Mouse (Mus musculus) hindbrain, postnatal 0 days (tissue): ENCODE data around the gene Cfap57. TPM values are rescaled to one million over a fixed set of nuclear protein-coding genes. Genes with fewer than 3 reads are reported as not detected.
"Not testable (repeated sequence)": the region's sequence is repeated elsewhere in the genome, so short reads cannot be mapped to it uniquely, and the experiment has no call there.

Experiments
- ATAC-seq: fragments of 200-750 bp; cut with Nextera tagmentation; 2 replicates; pipeline ENCODE4 v1.8.0; 2017; ENCODE audit warnings: mild to moderate bottlenecking, moderate TSS enrichment, moderate library complexity
- DNase-seq: peaks from one replicate; pipeline ENCODE4 v3.0.0-alpha.2; 2015; ENCODE audit warnings: low spot score
- H3K27ac ChIP-seq: fragments of 300-500 bp; sonication (generic); 2 replicates; pipeline ENCODE4 v1.5.1; 2014; ENCODE audit warnings: mild to moderate bottlenecking
- H3K27me3 ChIP-seq: fragments of 300-500 bp; sonication (generic); 2 replicates; pipeline ENCODE4 v1.6.1; 2014; ENCODE audit warnings: low read length, mixed read lengths; ENCODE audit not compliant: insufficient read depth
- H3K36me3 ChIP-seq: fragments of 300-500 bp; sonication (generic); 2 replicates; pipeline ENCODE4 v1.6.1; 2014; ENCODE audit warnings: low read length, mixed read lengths; ENCODE audit not compliant: insufficient read depth
- H3K4me1 ChIP-seq: fragments of 300-500 bp; sonication (generic); 2 replicates; pipeline ENCODE4 v1.6.1; 2014; ENCODE audit warnings: antibody characterized with exemption, low read length, mixed read lengths; ENCODE audit not compliant: insufficient read depth
- H3K4me2 ChIP-seq: fragments of 300-500 bp; sonication (generic); 2 replicates; pipeline ENCODE4 v1.6.1; 2014; ENCODE audit warnings: low read depth, mild to moderate bottlenecking, low read length, moderate library complexity, mixed read lengths
- H3K4me3 ChIP-seq: fragments of 300-500 bp; sonication (generic); 2 replicates; pipeline ENCODE4 v1.5.1; 2014; ENCODE audit warnings: low read length
- H3K9ac ChIP-seq: fragments of 300-500 bp; sonication (generic); replicated peaks from 2 replicates; pipeline ENCODE4 v1.6.1; 2014; ENCODE audit warnings: mild to moderate bottlenecking, low read length, moderate library complexity, mixed read lengths
- H3K9me3 ChIP-seq: fragments of 300-500 bp; sonication (generic); 2 replicates; pipeline ENCODE4 v1.6.1; 2016; ENCODE audit warnings: low read length, mixed read lengths
- CTCF ChIP-seq: IDR thresholded peaks from 2 replicates; pipeline ENCODE4 v1.5.1; 2016; ENCODE audit warnings: antibody characterized with exemption, control low read depth, low read depth
- WGBS: fragments of 180-500 bp; shearing (Covaris S2); extraction: QIAGEN DNeasy Blood & Tissue Kit; methylation state at CpG from one replicate; pipeline ENCODE4 v1.1.7; 2014; 5-methylcytosine and 5-hydroxymethylcytosine counted together
- polyA plus RNA-seq: library from polyadenylated mRNA; unstranded; fragments of >200 nt; fragmentation: Nextera tagmentation; extraction: Ambion mirVana; gene quantifications from 2 replicates; pipeline ENCODE4 v1.2.1, GENCODE M21; 2015
- total RNA-seq: library from RNA; depleted of rRNA; stranded (reverse); fragments of >200 nt; gene quantifications from 2 replicates; pipeline ENCODE4 v1.2.3, GENCODE M21; 2014

The Cfap57 gene
- total and polyA plus RNA-seq, 2 experiments from 2014 or later, result 0.70 to 1.3 TPM

DNA sequence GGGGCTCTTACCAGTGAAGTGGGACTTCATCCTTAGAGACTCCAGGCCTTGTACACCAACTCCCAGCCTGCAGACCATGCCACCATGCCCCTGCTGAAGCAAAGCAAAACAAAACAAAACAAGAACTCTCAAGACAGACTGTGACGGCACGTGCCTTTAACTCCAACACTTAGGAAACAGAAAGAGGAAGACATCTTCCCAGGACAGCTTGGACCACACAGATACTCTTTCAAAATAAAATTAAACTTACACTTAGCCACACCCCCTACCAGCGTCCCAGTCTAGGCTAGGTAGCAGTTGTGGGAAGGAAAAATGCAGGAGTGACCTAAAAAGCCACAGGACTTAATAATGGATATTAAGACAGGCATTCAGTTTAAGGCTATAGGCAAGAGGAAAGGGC, 94.8 kb downstream of the Cfap57 start:
- WGBS, result 80% methylated on average over 3 of the region's 3 CpGs
- TF ChIP-seq CTCF, result no peak
- Histone ChIP-seq H3K9me3 (no peaks in the 10 kb centered on the region), H3K27ac (no peak overlapping the region), H3K27me3 (no peaks in the 10 kb centered on the region), H3K36me3 (no peaks in the 10 kb centered on the region), H3K9ac (no peak overlapping the region), H3K4me2 (no peak overlapping the region), H3K4me1 (no peaks in the 10 kb centered on the region), H3K4me3 (no peak overlapping the region)
- ATAC-seq, result no peak
- no peak for DNase-seq

DNA sequence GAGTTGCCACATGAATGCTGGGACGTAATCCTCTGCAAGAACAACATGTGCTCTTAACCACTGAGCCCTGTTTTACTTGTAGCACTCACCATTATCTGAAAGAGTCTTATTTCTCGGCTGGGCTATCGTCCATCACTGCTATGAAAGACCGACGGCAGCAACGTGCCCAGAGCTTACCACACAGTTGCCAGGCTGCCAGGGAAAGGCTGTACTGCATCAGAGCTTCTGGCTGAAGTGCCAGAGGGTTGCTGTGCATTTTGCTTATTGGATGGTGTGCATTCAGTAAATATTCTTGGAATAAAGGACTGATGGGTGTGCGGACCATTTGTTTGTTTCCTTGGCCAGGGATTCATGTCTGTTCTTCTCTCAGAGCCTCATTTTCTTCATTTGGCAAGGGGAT, 96.6 kb downstream of the Cfap57 start:
- Histone ChIP-seq H3K4me1 (no peaks in the 10 kb centered on the region), H3K36me3 (no peaks in the 10 kb centered on the region), H3K9ac (no peak overlapping the region), H3K27ac (no peak overlapping the region), H3K27me3 (no peaks in the 10 kb centered on the region), H3K4me3 (no peak overlapping the region), H3K4me2 (no peak overlapping the region), H3K9me3 (no peaks in the 10 kb centered on the region)
- TF ChIP-seq CTCF, result no peak
- no peak for ATAC-seq
- 46% methylated on average over 7 of the region's 7 CpGs for WGBS
- DNase-seq, result peak; percentile 19

- H3K9me3 ChIP-seq, result no peaks in the 10 kb centered on the region
- ATAC-seq (no peak), DNase-seq (no peak)
- H3K9ac ChIP-seq, result no peak overlapping the region
- H3K4me2 ChIP-seq, result no peak overlapping the region
- no peak for TF ChIP-seq CTCF
- no peak overlapping the region for H3K4me3 ChIP-seq
- 86% methylated on average over 7 of the region's 7 CpGs for WGBS
- H3K36me3 ChIP-seq, result no peaks in the 10 kb centered on the region
- no peaks in the 10 kb centered on the region for H3K27me3 ChIP-seq
- H3K27ac ChIP-seq, result no peak overlapping the region
- H3K4me1 ChIP-seq, result peaks cover 1% of the 10 kb centered on the region; the same call in 1 of the 2 replicates
Observed at GRCm38 (mm10) chr4:118522248-118522647, 98.3 kb downstream of the Cfap57 start.

DNA sequence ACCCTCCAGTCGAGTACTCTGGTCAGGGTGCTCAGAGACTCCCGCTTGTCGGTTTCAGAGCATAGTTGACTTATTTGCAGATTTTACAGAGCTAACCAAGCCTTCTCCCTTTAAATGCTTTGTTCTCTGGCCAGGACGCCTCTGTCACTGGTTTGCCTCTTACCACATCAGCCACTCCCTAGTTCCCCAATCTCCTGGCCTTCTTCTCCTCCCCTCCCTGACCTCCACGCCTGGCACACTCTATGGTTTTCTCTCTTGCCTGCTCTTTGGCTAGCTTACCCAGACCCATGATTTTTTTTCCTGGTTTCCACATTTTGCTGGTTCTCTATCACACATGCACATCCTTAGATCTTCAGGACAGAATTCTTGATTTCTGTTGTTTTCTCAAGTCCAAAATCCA, 102.4 kb downstream of the Cfap57 start:
- Histone ChIP-seq H3K4me3 (no peak overlapping the region), H3K36me3 (no peaks in the 10 kb centered on the region), H3K27ac (no peak overlapping the region), H3K9ac (no peak overlapping the region), H3K9me3 (no peaks in the 10 kb centered on the region), H3K4me2 (no peak overlapping the region), H3K4me1 (peaks cover 5% of the 10 kb centered on the region; the same call in 1 of the 2 replicates), H3K27me3 (no peaks in the 10 kb centered on the region)
- ATAC-seq (no peak), DNase-seq (no peak)
- TF ChIP-seq CTCF, result no peak
- WGBS, result 64% methylated on average over 5 of the region's 5 CpGs

- Histone ChIP-seq H3K27me3 (no peaks in the 10 kb centered on the region), H3K9ac (no peak overlapping the region), H3K36me3 (no peaks in the 10 kb centered on the region), H3K4me2 (no peak overlapping the region), H3K4me3 (no peak overlapping the region), H3K27ac (no peak overlapping the region), H3K9me3 (no peaks in the 10 kb centered on the region), H3K4me1 (peaks cover 5% of the 10 kb centered on the region; the same call in 1 of the 2 replicates)
- WGBS, result 32% methylated on average over 16 of the region's 16 CpGs
- ATAC-seq (no peak), DNase-seq (no peak)
- no peak for TF ChIP-seq CTCF
Observed at GRCm38 (mm10) chr4:118517497-118518146, 103.0 kb downstream of the Cfap57 start.

GRCm38 (mm10) chr4:118516699-118517496, 103.7 kb downstream of the Cfap57 start:
- H3K4me3 ChIP-seq, result no peak overlapping the region
- H3K9me3 ChIP-seq, result no peaks in the 10 kb centered on the region
- H3K4me2 ChIP-seq, result no peak overlapping the region
- WGBS, result 32% methylated on average over 20 of the region's 20 CpGs
- DNase-seq (no peak), ATAC-seq (peak; percentile 27; the same call in 1 of the 2 replicates)
- no peak overlapping the region for H3K27ac ChIP-seq
- no peaks in the 10 kb centered on the region for H3K27me3 ChIP-seq
- no peak for TF ChIP-seq CTCF
- no peaks in the 10 kb centered on the region for H3K36me3 ChIP-seq
- no peak overlapping the region for H3K9ac ChIP-seq
- H3K4me1 ChIP-seq, result peaks cover 5% of the 10 kb centered on the region; the same call in 1 of the 2 replicates

- no peaks in the 10 kb centered on the region for H3K9me3 ChIP-seq
- ATAC-seq (no peak), DNase-seq (no peak)
- no peaks in the 10 kb centered on the region for H3K4me1 ChIP-seq
- H3K4me3 ChIP-seq, result no peak overlapping the region
- H3K27ac ChIP-seq, result no peak overlapping the region
- TF ChIP-seq CTCF, result no peak
- WGBS, result 9% methylated on average over 6 of the region's 6 CpGs
- H3K9ac ChIP-seq, result no peak overlapping the region
- H3K4me2 ChIP-seq, result no peak overlapping the region
- no peaks in the 10 kb centered on the region for H3K36me3 ChIP-seq
- H3K27me3 ChIP-seq, result no peaks in the 10 kb centered on the region
Observed at GRCm38 (mm10) chr4:118509050-118509449, 111.5 kb downstream of the Cfap57 start.

- 94% methylated on average over 1 of the region's 1 CpGs for WGBS
- H3K4me3 ChIP-seq, DNase-seq, H3K4me1 ChIP-seq, H3K27ac ChIP-seq, H3K9me3 ChIP-seq, H3K4me2 ChIP-seq, H3K27me3 ChIP-seq, H3K9ac ChIP-seq, H3K36me3 ChIP-seq, ATAC-seq: not testable (repeated sequence)
Observed at GRCm38 (mm10) chr4:118507171-118507570, 113.4 kb downstream of the Cfap57 start.
